Mouse (Mus musculus) forebrain, embryonic 12.5 days (tissue): ENCODE data around the gene Spef1. TPM values are rescaled to one million over a fixed set of nuclear protein-coding genes. Genes with fewer than 3 reads are reported as not detected.

Experiments used
- ATAC-seq: fragments of 200-750 bp; cut with Nextera tagmentation; 2 replicates; pipeline ENCODE4 v1.8.0; 2017; ENCODE audit warnings: moderate TSS enrichment; ENCODE audit not compliant: low FRiP score
- H3K27ac ChIP-seq: fragments of 300-500 bp; sonication (generic); 2 replicates; pipeline ENCODE4 v1.5.1; 2016; ENCODE audit warnings: mild to moderate bottlenecking
- H3K27me3 ChIP-seq: fragments of 300-500 bp; sonication (generic); 2 replicates; pipeline ENCODE4 v1.6.1; 2016; ENCODE audit warnings: mild to moderate bottlenecking
- H3K36me3 ChIP-seq: fragments of 300-500 bp; sonication (generic); replicated peaks from 2 replicates; pipeline ENCODE4 v1.6.1; 2016; ENCODE audit warnings: mild to moderate bottlenecking
- H3K4me1 ChIP-seq: fragments of 300-500 bp; sonication (generic); 2 replicates; pipeline ENCODE4 v1.6.1; 2016
- H3K4me2 ChIP-seq: fragments of 300-500 bp; sonication (generic); 2 replicates; pipeline ENCODE4 v1.6.1; 2016; ENCODE audit warnings: mild to moderate bottlenecking, moderate library complexity
- H3K4me3 ChIP-seq: fragments of 300-500 bp; sonication (generic); replicated peaks from 2 replicates; pipeline ENCODE4 v1.5.1; 2016; ENCODE audit warnings: mild to moderate bottlenecking
- H3K9ac ChIP-seq: fragments of 300-500 bp; sonication (generic); 2 replicates; pipeline ENCODE4 v1.6.1; 2016; ENCODE audit warnings: mild to moderate bottlenecking
- H3K9me3 ChIP-seq: fragments of 300-500 bp; sonication (generic); 2 replicates; pipeline ENCODE4 v1.6.1; 2016
- WGBS: fragments of 180-500 bp; shearing (Covaris S2); methylation state at CpG from one replicate; pipeline ENCODE4 v1.1.7; 2016; 5-methylcytosine and 5-hydroxymethylcytosine counted together
- polyA plus RNA-seq: library from polyadenylated mRNA; unstranded; fragments of >200 nt; fragmentation: Nextera tagmentation; extraction: Ambion mirVana; gene quantifications from 2 replicates; pipeline ENCODE4 v1.2.1, GENCODE M21; 2016

Spef1 gene
- polyA plus RNA-seq, 1 experiment from 2014 or later: 12.1 TPM

DNA sequence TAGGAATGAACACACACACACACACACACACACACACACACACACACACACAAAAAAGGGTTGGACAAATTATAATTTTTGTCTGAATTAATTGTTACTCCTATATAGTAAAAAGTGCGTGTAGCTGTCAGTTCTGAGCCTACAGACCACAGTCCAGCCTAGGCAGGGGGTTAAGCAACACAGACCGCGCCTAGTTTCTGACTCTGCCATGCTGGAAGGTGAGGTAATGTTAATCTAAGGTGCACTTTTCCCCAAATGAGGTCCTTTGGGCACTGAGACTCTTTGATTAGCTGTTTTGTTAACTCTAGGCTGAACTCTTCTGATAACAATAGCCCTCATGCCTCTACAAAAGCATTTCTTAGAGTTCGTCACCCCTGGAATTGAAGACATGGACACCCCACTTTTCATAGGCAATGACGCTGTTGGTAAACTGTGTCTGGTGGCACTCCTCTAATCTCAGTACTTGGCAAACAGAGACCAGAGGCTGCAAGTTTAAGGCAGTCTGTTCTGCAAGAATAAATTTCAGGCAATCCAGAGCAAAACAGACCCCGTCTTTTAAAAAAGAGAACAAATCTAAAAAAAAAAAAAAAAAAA is 16.8 kb upstream of the Spef1 start:
- 89% methylated on average over 6 of the region's 6 CpGs for WGBS
- no peaks in the 10 kb centered on the region for H3K4me1 ChIP-seq

DNA sequence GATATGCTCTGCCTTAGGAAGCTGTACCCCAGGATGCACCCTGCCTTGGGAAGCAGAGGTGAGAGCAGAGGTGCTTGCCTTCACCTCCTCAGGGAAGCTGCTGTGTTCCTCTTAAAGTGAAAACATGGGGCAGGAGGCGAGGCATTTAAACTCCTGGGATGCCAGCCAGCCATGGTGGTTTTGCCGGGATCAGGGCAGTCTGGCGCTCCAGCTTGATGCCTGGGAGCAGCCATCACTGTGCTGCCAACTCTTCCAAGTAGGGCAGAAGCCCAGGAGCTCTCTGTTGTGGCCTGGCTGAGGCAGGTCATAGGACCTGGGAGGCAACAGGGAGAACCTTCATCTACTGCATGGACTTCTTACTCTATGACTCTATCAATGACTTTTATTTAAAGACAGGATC is 14.2 kb upstream of the Spef1 start:
- H3K36me3 ChIP-seq: peaks cover 37% of the 10 kb centered on the region
- H3K4me2 ChIP-seq: no peak overlapping the region
- H3K4me3 ChIP-seq: no peak overlapping the region
- H3K9ac ChIP-seq: no peak overlapping the region
- no peaks in the 10 kb centered on the region for H3K4me1 ChIP-seq
- no peaks in the 10 kb centered on the region for H3K27me3 ChIP-seq
- no peak for ATAC-seq
- no peaks in the 10 kb centered on the region for H3K9me3 ChIP-seq
- 90% methylated on average over 3 of the region's 3 CpGs for WGBS
- no peak overlapping the region for H3K27ac ChIP-seq

More for the DNA sequence above, 16.8 kb upstream of the Spef1 start:
- H3K9me3 ChIP-seq: no peaks in the 10 kb centered on the region
- H3K27ac ChIP-seq: no peak overlapping the region
- H3K9ac ChIP-seq: no peak overlapping the region
- no peak for ATAC-seq
- no peak overlapping the region for H3K4me2 ChIP-seq
- peaks cover 15% of the 10 kb centered on the region; the same call in 1 of the 2 replicates for H3K36me3 ChIP-seq
- H3K27me3 ChIP-seq: no peaks in the 10 kb centered on the region
- H3K4me3 ChIP-seq: no peak overlapping the region

DNA sequence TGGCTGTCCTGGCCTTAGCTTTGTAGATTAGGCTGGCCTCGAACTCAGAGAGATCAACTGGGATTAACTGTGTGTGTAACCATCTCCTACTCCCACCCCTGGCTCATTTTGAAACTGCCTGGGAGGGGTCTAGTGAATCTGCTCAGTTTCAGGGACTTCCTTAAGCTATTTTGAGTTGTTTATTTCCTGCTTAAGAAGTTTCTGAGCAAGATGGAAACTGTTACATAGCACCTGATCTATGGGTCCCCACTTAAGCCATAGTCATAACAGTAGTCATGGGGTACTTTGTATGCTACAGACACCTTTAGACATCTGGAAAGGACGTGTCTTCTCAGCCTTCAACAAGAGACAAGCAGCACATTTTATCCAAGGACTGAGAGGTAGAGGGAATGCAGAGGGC is 13.6 kb upstream of the Spef1 start:
- no peak overlapping the region for H3K9ac ChIP-seq
- WGBS: 80% methylated on average over 2 of the region's 2 CpGs
- no peaks in the 10 kb centered on the region for H3K9me3 ChIP-seq
- no peak for ATAC-seq
- H3K4me3 ChIP-seq: no peak overlapping the region
- no peaks in the 10 kb centered on the region for H3K4me1 ChIP-seq
- H3K27ac ChIP-seq: no peak overlapping the region
- peaks cover 39% of the 10 kb centered on the region for H3K36me3 ChIP-seq
- H3K27me3 ChIP-seq: no peaks in the 10 kb centered on the region
- no peak overlapping the region for H3K4me2 ChIP-seq

DNA sequence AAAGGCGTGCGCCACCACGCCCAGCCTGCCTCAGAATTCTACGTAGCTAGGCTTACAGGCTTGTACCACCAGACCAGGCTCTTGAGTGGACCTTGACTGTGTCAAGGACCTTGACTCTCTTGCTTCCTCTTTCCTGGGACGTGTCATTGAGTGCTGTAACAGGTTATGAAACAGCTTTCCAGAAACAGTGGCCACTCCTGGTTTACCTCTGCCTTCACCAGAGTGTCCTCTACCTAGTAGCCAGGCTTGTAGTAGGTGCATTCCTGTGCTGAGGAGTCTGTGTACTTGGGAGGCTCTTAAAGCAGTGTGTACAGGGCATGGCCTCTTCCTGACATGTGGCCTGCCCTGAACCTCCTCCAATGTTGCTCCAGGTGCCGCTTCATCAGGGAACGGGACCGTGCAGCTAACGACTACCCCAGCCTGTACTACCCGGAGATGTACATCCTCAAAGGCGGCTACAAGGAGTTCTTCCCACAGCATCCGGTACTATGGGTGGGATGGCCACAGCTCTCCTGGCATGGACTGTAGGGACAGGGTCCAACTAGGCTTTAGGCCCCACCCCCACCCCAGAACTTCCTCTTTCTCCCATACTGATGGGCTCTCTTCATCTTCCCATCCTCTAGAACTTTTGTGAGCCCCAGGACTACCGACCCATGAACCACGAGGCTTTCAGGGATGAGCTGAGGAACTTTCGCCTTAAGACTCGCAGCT is 9.7 kb upstream of the Spef1 start:
- Histone ChIP-seq H3K36me3 (peaks cover 74% of the 10 kb centered on the region), H3K4me1 (0 out of 2 replicates have a peak, but pooled peaks cover 1% of the 10 kb centered on the region), H3K4me3 (no peak overlapping the region), H3K4me2 (no peak overlapping the region), H3K9ac (no peak overlapping the region), H3K27me3 (no peaks in the 10 kb centered on the region), H3K9me3 (no peaks in the 10 kb centered on the region), H3K27ac (no peak overlapping the region)
- ATAC-seq: no peak
- 90% methylated on average over 16 of the region's 16 CpGs for WGBS

DNA sequence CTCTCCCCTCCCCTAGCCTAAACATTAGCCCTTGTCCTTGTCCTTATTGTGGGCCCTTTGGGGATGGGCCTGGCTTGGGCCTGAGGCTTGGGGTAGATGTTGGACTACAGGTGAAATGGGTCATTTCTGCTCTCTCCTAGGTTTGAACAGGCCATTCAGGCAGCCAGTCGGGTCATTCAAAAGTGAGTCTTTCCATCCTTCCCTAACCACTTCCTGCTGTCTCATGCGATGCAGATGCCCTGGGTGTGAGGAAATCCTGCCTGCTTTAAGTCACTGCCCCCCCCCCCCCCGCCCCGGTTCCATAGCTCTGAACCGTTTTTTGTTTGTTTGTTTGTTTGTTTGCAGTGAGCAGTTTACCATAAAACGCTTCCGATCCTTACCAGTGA is 3.9 kb upstream of the Spef1 start:
- no peak; the same call in 1 of the 2 replicates for ATAC-seq
- H3K4me3 ChIP-seq: no peak overlapping the region
- no peak overlapping the region; the same call in 1 of the 2 replicates for H3K9ac ChIP-seq
- whole genome bisulfite sequencing: 58% methylated on average over 7 of the region's 7 CpGs
- no peaks in the 10 kb centered on the region for H3K27me3 ChIP-seq
- H3K27ac ChIP-seq: peak overlapping the region; percentile 85
- peaks cover 42% of the 10 kb centered on the region for H3K36me3 ChIP-seq
- no peaks in the 10 kb centered on the region for H3K9me3 ChIP-seq
- H3K4me1 ChIP-seq: peaks cover 52% of the 10 kb centered on the region
- peak overlapping the region; percentile 36; the same call in 1 of the 2 replicates for H3K4me2 ChIP-seq

DNA sequence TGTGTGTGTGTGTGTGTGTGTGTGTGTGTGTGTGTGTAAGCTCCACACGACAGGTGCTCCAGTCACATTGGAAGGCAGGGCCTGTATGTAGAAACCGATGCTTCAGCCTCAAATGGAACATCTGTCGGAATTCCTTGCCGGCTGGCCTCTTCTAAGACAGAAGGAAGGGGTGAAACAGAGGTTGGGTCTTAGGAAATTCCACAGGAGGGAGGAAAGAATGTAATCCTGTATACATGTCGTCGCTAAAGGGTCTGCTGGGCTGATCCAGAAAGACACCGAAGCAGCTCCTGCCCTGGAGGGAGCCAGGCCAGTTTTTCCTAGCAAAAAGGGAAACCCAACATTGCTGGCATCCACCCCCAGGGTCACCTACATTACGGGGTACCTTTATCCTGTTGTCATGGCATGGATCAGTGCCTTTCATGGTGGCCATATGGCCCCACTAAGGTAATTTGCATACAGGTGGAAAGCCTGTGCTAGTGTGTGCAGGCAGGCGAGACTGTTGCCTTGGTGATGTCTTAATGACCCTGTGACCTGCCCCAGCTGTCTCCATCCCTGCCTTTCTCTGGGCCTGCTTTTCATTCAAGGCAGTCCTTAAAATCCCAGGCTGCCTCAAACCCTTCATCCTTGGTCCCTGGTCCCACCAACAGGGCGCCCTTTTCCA is 3.4 kb upstream of the Spef1 start:
- no peaks in the 10 kb centered on the region for H3K27me3 ChIP-seq
- H3K4me3 ChIP-seq: no peak overlapping the region
- whole genome bisulfite sequencing: 8% methylated on average over 10 of the region's 10 CpGs
- peak overlapping the region; percentile 36 for H3K4me2 ChIP-seq
- peaks cover 53% of the 10 kb centered on the region for H3K4me1 ChIP-seq
- peak; percentile 79 for ATAC-seq
- H3K27ac ChIP-seq: peak overlapping the region; percentile 85
- H3K9ac ChIP-seq: no peak overlapping the region; the same call in 1 of the 2 replicates
- no peaks in the 10 kb centered on the region for H3K9me3 ChIP-seq
- peaks cover 38% of the 10 kb centered on the region for H3K36me3 ChIP-seq

DNA sequence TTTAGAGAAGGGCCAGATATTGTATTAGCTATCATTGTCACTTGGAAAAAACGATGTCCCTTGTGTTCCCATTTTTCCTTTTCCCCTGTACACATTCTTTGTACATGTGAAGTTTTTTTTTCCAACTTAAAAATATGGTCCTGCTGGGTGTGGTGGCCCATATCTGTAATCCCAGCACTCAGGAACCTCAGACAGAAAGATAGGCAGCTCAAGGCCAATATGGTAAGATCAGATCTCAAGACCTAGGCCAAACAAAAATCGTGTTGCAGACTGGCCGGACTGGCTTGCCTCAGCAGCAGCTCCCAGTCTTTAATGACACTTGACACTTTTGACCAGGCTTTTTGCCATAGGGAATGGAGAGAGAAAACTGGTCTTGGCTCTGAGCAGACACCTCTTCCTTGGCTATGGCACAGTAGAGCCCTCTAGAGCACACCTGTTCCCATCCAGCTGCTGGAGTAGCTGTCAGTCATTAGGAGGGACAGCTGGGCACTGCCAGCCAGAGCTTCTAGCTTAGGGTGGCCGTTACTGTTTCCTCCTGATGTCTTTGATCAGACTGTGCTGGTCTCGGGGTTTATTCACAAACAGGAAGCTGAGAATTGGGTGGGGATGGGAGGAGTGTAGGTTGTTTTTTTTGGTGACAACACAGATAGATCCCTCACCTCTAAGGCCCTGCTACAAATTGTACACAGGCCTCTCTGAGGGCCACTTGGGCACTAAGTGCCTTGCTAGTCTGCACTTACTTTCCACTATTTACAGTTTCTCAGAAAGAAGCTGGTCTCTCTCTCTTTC is 2.6 kb upstream of the Spef1 start:
- Histone ChIP-seq H3K36me3 (peaks cover 32% of the 10 kb centered on the region), H3K27ac (peak overlapping the region; percentile 85), H3K9ac (no peak overlapping the region), H3K4me3 (no peak overlapping the region), H3K27me3 (no peaks in the 10 kb centered on the region), H3K4me2 (peak overlapping the region; percentile 36), H3K9me3 (no peaks in the 10 kb centered on the region), H3K4me1 (peaks cover 53% of the 10 kb centered on the region)
- 32% methylated on average over 5 of the region's 5 CpGs for WGBS
- no peak for ATAC-seq

DNA sequence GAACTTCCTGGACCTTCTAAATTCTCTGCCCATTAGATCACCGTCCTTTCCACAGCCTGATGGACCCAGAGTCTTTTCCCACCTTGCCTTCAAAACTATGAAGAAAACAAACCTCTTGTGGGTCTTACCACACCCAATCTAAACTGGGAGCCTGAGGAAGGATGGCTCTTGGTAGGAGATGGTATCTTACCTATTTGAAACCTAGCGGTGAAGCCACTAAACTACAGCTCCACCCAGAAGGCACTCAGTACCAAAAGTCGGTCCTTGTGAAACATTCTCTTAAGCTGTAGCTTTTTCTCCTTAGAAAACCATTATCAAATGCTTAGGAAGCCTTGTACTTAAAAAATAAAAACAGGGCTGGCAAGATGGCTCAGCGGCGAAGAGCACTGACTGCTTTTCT is 1.2 kb upstream of the Spef1 start:
- peaks cover 53% of the 10 kb centered on the region for H3K4me1 ChIP-seq
- no peaks in the 10 kb centered on the region for H3K27me3 ChIP-seq
- no peaks in the 10 kb centered on the region for H3K9me3 ChIP-seq
- ATAC-seq: no peak
- peaks cover 18% of the 10 kb centered on the region for H3K36me3 ChIP-seq
- 94% methylated on average over 5 of the region's 5 CpGs for WGBS
- no peak overlapping the region for H3K9ac ChIP-seq
- H3K4me3 ChIP-seq: no peak overlapping the region
- H3K27ac ChIP-seq: no peak overlapping the region
- H3K4me2 ChIP-seq: peak overlapping the region; percentile 76

DNA sequence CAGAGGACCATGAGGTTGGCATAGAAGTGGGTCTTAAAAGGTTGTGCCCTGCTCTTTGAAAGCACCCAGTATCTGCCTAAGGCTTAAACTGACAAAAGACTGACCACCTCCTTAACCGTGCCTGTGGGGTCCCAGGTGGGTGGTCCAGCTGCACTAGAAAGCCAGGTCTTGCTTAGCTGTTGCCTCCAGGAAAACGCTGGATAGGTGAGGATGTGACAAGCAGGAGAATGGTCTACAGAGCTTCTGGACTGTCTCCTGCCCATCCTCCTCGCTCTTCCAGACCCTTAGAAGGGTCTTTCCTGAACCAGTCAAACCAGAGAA is 480 bp upstream of the Spef1 start:
- Histone ChIP-seq H3K4me1 (peaks cover 53% of the 10 kb centered on the region), H3K27me3 (no peaks in the 10 kb centered on the region), H3K9ac (peak overlapping the region; percentile 82), H3K36me3 (peaks cover 10% of the 10 kb centered on the region), H3K9me3 (no peaks in the 10 kb centered on the region), H3K4me2 (peak overlapping the region; percentile 76), H3K4me3 (peak overlapping the region; percentile 60), H3K27ac (peak overlapping the region; percentile 79)
- no peak for ATAC-seq
- 20% methylated on average over 3 of the region's 3 CpGs for WGBS

DNA sequence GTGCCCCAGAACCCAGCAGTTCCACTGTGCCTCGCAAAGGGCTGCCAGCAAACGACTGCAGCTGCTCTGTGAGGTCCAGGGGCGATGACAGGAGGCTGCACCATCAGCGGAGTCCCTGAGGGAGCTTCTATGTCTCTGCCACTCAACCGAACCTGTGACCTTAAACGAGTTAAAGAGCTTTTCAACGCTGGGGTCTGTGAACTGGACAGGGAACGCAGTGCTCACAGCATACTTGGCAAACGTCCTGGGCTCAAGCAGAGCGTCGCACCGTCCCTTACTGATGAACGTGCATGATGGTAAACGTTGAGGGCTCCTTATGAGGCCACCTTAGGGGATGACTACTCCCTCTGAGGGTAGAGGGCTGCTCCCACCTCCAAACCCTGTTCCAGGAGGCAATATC is 739 bp downstream of the Spef1 start:
- H3K27me3 ChIP-seq: no peaks in the 10 kb centered on the region
- H3K4me3 ChIP-seq: peak overlapping the region; percentile 60
- H3K4me2 ChIP-seq: peak overlapping the region; percentile 76
- H3K36me3 ChIP-seq: peaks cover 1% of the 10 kb centered on the region; the same call in 1 of the 2 replicates
- ATAC-seq: peak; percentile 1; the same call in 1 of the 2 replicates
- peak overlapping the region; percentile 79 for H3K27ac ChIP-seq
- H3K4me1 ChIP-seq: peaks cover 48% of the 10 kb centered on the region
- no peaks in the 10 kb centered on the region for H3K9me3 ChIP-seq
- H3K9ac ChIP-seq: peak overlapping the region; percentile 82
- WGBS: 2% methylated on average over 14 of the region's 14 CpGs

DNA sequence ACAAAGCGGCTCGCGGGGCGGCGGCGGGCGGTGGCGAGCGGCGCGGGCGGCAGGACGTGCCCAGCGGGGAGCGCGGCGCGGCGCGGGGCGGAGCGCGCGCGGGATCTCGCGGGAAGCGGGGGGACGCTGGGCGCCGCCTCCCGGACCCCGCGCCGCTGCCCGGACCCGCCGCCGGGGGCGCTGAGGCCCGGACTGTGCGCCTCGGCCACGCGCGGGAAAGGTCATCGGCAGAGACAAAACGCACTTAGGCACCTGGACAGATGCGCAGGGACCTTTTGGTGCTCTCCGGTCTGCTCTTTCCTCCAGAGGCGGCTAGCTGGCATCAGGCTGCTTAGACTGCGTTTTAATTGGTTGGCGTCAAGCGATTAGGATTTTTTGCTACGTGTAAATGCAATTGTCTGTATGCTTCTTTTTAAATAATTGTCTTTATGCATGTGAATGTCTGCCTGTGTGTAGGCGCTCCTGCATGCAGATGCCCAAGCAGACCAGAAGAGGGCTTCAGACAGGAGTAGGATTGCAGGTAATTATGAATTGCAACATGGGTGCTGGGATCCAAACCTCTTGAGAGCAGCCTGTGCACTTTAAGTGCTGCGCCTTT is 7.0 kb downstream of the Spef1 start, which contains the start of gene Cenpb:
Gene Cenpb (minus strand): TSS at position 78 of the 598 bp plus-strand sequence.
- H3K9me3 ChIP-seq: 0 out of 2 replicates have a peak, but pooled peaks cover 2% of the 10 kb centered on the region
- H3K36me3 ChIP-seq: peaks cover 14% of the 10 kb centered on the region
- peak within 1 kb of the TSS; percentile 92 for H3K27ac ChIP-seq
- peak within 1 kb of the TSS; percentile 89 for H3K4me3 ChIP-seq
- H3K4me2 ChIP-seq: peak within 1 kb of the TSS; percentile 99
- peak; percentile 83 for ATAC-seq
- H3K27me3 ChIP-seq: no peaks in the 10 kb centered on the region
- peak within 1 kb of the TSS; percentile 97 for H3K9ac ChIP-seq
- 3% methylated on average over 40 of the region's 57 CpGs for WGBS
- H3K4me1 ChIP-seq: peaks cover 38% of the 10 kb centered on the region
